Mouse (Mus musculus): ENCODE data around the gene Lipt2.

GRCm38 (mm10) chr7:100178016-100178890 lies 19.2 kb downstream of the Lipt2 start:
- TF ChIP-seq CTCF (IDR thresholded peaks at IDR 0.05; ENCODE audit: control insufficient read depth, insufficient read depth, insufficient read length) (no peak), MYOG (IDR thresholded peaks at IDR 0.05; ENCODE audit: control insufficient read depth, extremely low read depth, insufficient read length) (no peak), MAX (IDR thresholded peaks at IDR 0.05) (no peak), USF1 (IDR thresholded peaks at IDR 0.05; ENCODE audit: low read depth) (no peak), MYOD1 (IDR thresholded peaks at IDR 0.05; ENCODE audit: control insufficient read depth, insufficient read length, low read depth) (no peak), CEBPB (IDR thresholded peaks at IDR 0.05; ENCODE audit: low read depth) (no peak)
